ENCODE assay signal across 8 mouse cellular contexts in genomic region chr6:91116244-91117145, GRCm38 (mm10). TPM values are rescaled to one million over a fixed set of nuclear protein-coding genes. Genes with fewer than 3 reads are reported as not detected.
DNase-seq lines count a peak whose midpoint lies in the region; ATAC-seq lines count a peak whose summit lies in the region.

Gene Nup210, minus strand, starts transcription at chr6:91116829.

- peak; percentile 93 for DNase-seq in embryo, embryonic 10 days (ENCODE audit: low spot score)
- DNase-seq in gastrocnemius, postnatal 14 days: peak; percentile 95
- peak; percentile 95 to 98 for DNase-seq in left cerebral cortex, postnatal 10 days (ENCODE audit: extremely low spot score in 1 of 2, low spot score in 2 of 2)
- peak; percentile 94 for DNase-seq in right cerebral cortex, postnatal 25 days
- peak; percentile 88 to 94 for DNase-seq in urinary bladder, postnatal 4 days (ENCODE audit: low spot score in 2 of 2)

- ATAC-seq in activated CD4-positive, CD25-positive, alpha-beta regulatory T cell, adult 4 months: peak; percentile 74
- peak; percentile 71 for ATAC-seq in inflammation-experienced regulatory T-cells, adult 6 months
- peak; percentile 90 for ATAC-seq in megakaryocyte-erythroid progenitor cell, adult 5-6 weeks (replicated peaks; ENCODE audit: low FRiP score, low TSS enrichment, poor library complexity, severe bottlenecking)

- intact Hi-C loops in gastrocnemius, postnatal 14 days (cut with DNase I; ENCODE audit: low total_unique reads): no loop called here
- intact Hi-C loops in left cerebral cortex, postnatal 10 days (cut with DNase I): no loop called here

RNA-seq across cellular contexts. Expression of gene Nup210, which starts in this region (rescaled TPM):
- 10 to 100 TPM; 61.6 to 82.1 TPM for polyA plus RNA-seq in activated CD4-positive, CD25-positive, alpha-beta regulatory T cell, adult 4 months (2017; shearing (Covaris generic))
- total RNA-seq in gastrocnemius, postnatal 14 days (2021): 10 to 100 TPM; 16.9 to 18.1 TPM
- 10 to 100 TPM; 51.5 to 81.0 (median 66.2) TPM for polyA plus RNA-seq in inflammation-experienced regulatory T-cells, adult 6 months (2017; shearing (Covaris generic))
- total RNA-seq in left cerebral cortex, postnatal 10 days (2021): 10 to 100 TPM; 35.6 to 36.7 TPM
- 135 and 191 TPM in 2 replicates for total RNA-seq in megakaryocyte-erythroid progenitor cell, adult 5-6 weeks (2014; fragmentation: Nextera tagmentation)
- 76.4 and 185 TPM in 2 replicates for total RNA-seq in megakaryocyte-erythroid progenitor cell, adult 5-6 weeks (2017)

Comparison
In these comparisons a context has a peak if more than half of its experiments do, and no peak if none do; other contexts are left out.
1. Peak in every context shown above with its lines: DNase-seq and ATAC-seq.